Mouse (Mus musculus): ENCODE measurements around the gene Dolk. TPM values are rescaled to one million over a fixed set of nuclear protein-coding genes. Genes with fewer than 3 reads are reported as not detected.

Gene Dolk
- total and polyA plus RNA-seq, 3 experiments, result 18.5 to 21.7 TPM; not detected in 1

GRCm38 (mm10) chr2:30328791-30329190, 42.7 kb upstream of the Dolk start:
- Histone ChIP-seq H3K36me3 (ENCODE audit: control insufficient read depth in 1 of 2, insufficient read depth in 2 of 2, low read length in 2 of 2) (peaks cover 0 to 17% of the 10 kb centered on the region in 2 experiments; a peak in 2 of 4 replicates), H3K9me3 (replicated peaks; ENCODE audit: insufficient read depth, low read length) (no peaks in the 10 kb centered on the region), H3K4me3 (ENCODE audit: control insufficient read depth in 1 of 2, insufficient read depth in 1 of 2, low read depth in 2 of 2, low read length in 2 of 2) (no peak overlapping the region), H3K27ac (ENCODE audit: control insufficient read depth, low read depth, low read length) (no peak overlapping the region), H3K9ac (ENCODE audit: control insufficient read depth, low read depth, low read length, poor library complexity, severe bottlenecking) (no peak overlapping the region), H3K4me1 (ENCODE audit: control insufficient read depth in 1 of 2, insufficient read depth in 2 of 2, low read length in 2 of 2) (no peaks in the 10 kb centered on the region), H3K27me3 (ENCODE audit: control insufficient read depth in 1 of 2, insufficient read depth in 2 of 2, low read length in 2 of 2) (no peaks in the 10 kb centered on the region), H3K79me2 (ENCODE audit: control insufficient read depth, insufficient read depth, low read length, poor library complexity) (no peaks in the 10 kb centered on the region)
- no peak for DNase-seq (ENCODE audit: low read depth, low spot score)
- no peak for TF ChIP-seq BHLHE40 (IDR thresholded peaks at IDR 0.05; ENCODE audit: borderline replicate concordance, low read depth, low read length)
- no peak for TF ChIP-seq HCFC1 (IDR thresholded peaks at IDR 0.05; ENCODE audit: low read depth, low read length)
- TF ChIP-seq MAFK (IDR thresholded peaks at IDR 0.05; ENCODE audit: borderline replicate concordance, low read depth, low read length), result no peak
- no peak for TF ChIP-seq SIN3A (IDR thresholded peaks at IDR 0.05; ENCODE audit: low read length)

DNA sequence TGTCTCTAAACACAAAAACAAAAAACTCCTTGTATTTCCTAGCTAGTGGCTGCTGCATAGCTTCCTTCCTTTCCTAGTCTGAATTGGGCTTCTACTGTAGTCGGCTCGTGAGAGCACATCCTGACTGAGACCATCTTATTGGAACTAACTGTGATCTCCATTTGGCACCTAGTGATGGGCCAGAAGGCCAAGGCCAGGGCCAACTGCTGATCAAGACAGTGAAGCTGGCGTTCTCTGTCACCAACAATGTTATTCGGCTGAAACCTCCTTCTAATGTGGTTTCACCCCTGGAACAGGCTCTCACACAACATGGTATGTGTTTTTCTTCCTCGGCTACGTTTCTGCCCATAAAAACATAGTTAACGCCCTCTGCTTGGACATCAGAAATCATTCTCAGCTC, 41.1 kb upstream of the Dolk start:
- no peak for DNase-seq (ENCODE audit: low read depth, low spot score)

DNA sequence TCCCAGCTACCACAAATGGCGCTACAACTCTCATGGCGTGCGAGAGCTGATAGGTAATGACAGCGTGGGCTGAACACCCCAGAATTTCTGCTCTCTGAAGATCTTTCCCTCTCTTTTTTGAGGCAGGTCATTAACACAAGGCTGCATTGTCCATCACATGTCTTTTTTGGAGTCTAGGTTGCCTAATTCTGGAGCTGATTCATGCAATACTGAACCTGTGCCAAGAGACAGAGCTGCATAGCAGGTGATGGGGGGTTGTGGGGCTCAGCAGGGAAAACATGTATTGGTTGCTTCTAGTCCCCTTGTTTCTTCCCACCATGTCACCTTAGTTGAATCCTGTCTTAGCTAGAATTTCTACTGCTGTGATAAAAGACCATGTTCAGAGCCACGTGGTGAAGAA, 39.2 kb upstream of the Dolk start:
- H3K9ac ChIP-seq (ENCODE audit: control insufficient read depth, low read depth, low read length, poor library complexity, severe bottlenecking), result no peak overlapping the region
- H3K4me1 ChIP-seq (ENCODE audit: control insufficient read depth in 1 of 2, insufficient read depth in 2 of 2, low read length in 2 of 2), result no peaks in the 10 kb centered on the region
- H3K4me3 ChIP-seq (ENCODE audit: control insufficient read depth in 1 of 2, insufficient read depth in 1 of 2, low read depth in 2 of 2, low read length in 2 of 2), result no peak overlapping the region
- no peak for DNase-seq (ENCODE audit: low read depth, low spot score)
- H3K9me3 ChIP-seq (replicated peaks; ENCODE audit: insufficient read depth, low read length), result no peaks in the 10 kb centered on the region
- no peaks in the 10 kb centered on the region for H3K27me3 ChIP-seq (ENCODE audit: control insufficient read depth in 1 of 2, insufficient read depth in 2 of 2, low read length in 2 of 2)
- H3K27ac ChIP-seq (ENCODE audit: control insufficient read depth, low read depth, low read length), result no peak overlapping the region
- TF ChIP-seq MAFK (IDR thresholded peaks at IDR 0.05; ENCODE audit: borderline replicate concordance, low read depth, low read length) (no peak), SMC3 (IDR thresholded peaks at IDR 0.05; ENCODE audit: low read depth, low read length) (no peak), EP300 (IDR thresholded peaks at IDR 0.05; ENCODE audit: low read depth in 1 of 2, low read length in 2 of 2) (no peak), HCFC1 (IDR thresholded peaks at IDR 0.05; ENCODE audit: low read depth, low read length) (no peak), E2F4 (IDR thresholded peaks at IDR 0.05; ENCODE audit: borderline replicate concordance, low read depth, low read length) (no peak), RCOR1 (IDR thresholded peaks at IDR 0.05; ENCODE audit: low read depth, low read length) (no peak), GABPA (IDR thresholded peaks at IDR 0.05; ENCODE audit: low read depth, low read length) (no peak)
- H3K79me2 ChIP-seq (ENCODE audit: control insufficient read depth, insufficient read depth, low read length, poor library complexity), result no peaks in the 10 kb centered on the region
- peaks cover 0 to 24% of the 10 kb centered on the region in 2 experiments; a peak in 2 of 4 replicates for H3K36me3 ChIP-seq (ENCODE audit: control insufficient read depth in 1 of 2, insufficient read depth in 2 of 2, low read length in 2 of 2)

More for the DNA sequence above, 41.1 kb upstream of the Dolk start:
- H3K4me1 ChIP-seq (ENCODE audit: control insufficient read depth in 1 of 2, insufficient read depth in 2 of 2, low read length in 2 of 2), result no peaks in the 10 kb centered on the region
- peaks cover 0 to 20% of the 10 kb centered on the region in 2 experiments; a peak in 2 of 4 replicates for H3K36me3 ChIP-seq (ENCODE audit: control insufficient read depth in 1 of 2, insufficient read depth in 2 of 2, low read length in 2 of 2)
- no peaks in the 10 kb centered on the region for H3K9me3 ChIP-seq (replicated peaks; ENCODE audit: insufficient read depth, low read length)
- no peak for TF ChIP-seq SMC3 (IDR thresholded peaks at IDR 0.05; ENCODE audit: low read depth, low read length)
- no peak for TF ChIP-seq ZKSCAN1 (IDR thresholded peaks at IDR 0.05; ENCODE audit: low read depth, low read length)
- no peak for TF ChIP-seq GATA1 (IDR thresholded peaks at IDR 0.05; ENCODE audit: low read depth, low read length)
- no peak for TF ChIP-seq KAT2A (conservative IDR thresholded peaks at IDR 0.05; ENCODE audit: low read depth, low read length)
- no peaks in the 10 kb centered on the region for H3K79me2 ChIP-seq (ENCODE audit: control insufficient read depth, insufficient read depth, low read length, poor library complexity)
- no peak overlapping the region for H3K27ac ChIP-seq (ENCODE audit: control insufficient read depth, low read depth, low read length)
- no peak overlapping the region for H3K4me3 ChIP-seq (ENCODE audit: control insufficient read depth in 1 of 2, insufficient read depth in 1 of 2, low read depth in 2 of 2, low read length in 2 of 2)
- no peak overlapping the region for H3K9ac ChIP-seq (ENCODE audit: control insufficient read depth, low read depth, low read length, poor library complexity, severe bottlenecking)
- no peaks in the 10 kb centered on the region for H3K27me3 ChIP-seq (ENCODE audit: control insufficient read depth in 1 of 2, insufficient read depth in 2 of 2, low read length in 2 of 2)
